ENCODE assay signal across 9 mouse cellular contexts in genomic region chr7:67950815-67951531, GRCm38 (mm10). TPM values are rescaled to one million over a fixed set of nuclear protein-coding genes. Genes with fewer than 3 reads are reported as not detected.
DNase-seq lines count a peak whose midpoint lies in the region; ATAC-seq and TF ChIP-seq lines count a peak whose summit lies in the region.
"Had no signal": no experiment of that assay in that cellular context is flagged by ENCODE, and none has a peak within 500 bp of the region (broad histone marks: within the 10 kb centered on the region; RNA-seq: fewer than 3 reads in every experiment).

No protein-coding gene starts in this region.

- H3K4me2 ChIP-seq in embryonic facial prominence, embryonic 14.5 days (ENCODE audit: low read depth, low read length): peak overlapping the region; percentile 85
- peak overlapping the region; percentile 79 for H3K4me2 ChIP-seq in limb, embryonic 13.5 days (replicated peaks)
- H3K4me2 ChIP-seq in midbrain, embryonic 14.5 days (ENCODE audit: low read length): peak overlapping the region; percentile 73

- H3K27ac ChIP-seq in bone marrow macrophage, adult 2 months (ENCODE audit: insufficient read depth, low read depth, low read length): peak overlapping the region; percentile 60; the same call in 1 of the 2 replicates
- peak overlapping the region; percentile 100 for H3K27ac ChIP-seq in embryonic facial prominence, embryonic 14.5 days (replicated peaks; ENCODE audit: low read depth, low read length)
- H3K27ac ChIP-seq in limb, embryonic 13.5 days: peak overlapping the region; percentile 100
- H3K27ac ChIP-seq in midbrain, embryonic 14.5 days (replicated peaks; ENCODE audit: low read depth, low read length): peak overlapping the region; percentile 99

- peak overlapping the region; percentile 98 for H3K9ac ChIP-seq in embryonic facial prominence, embryonic 14.5 days (ENCODE audit: low read depth, low read length)
- H3K9ac ChIP-seq in limb, embryonic 13.5 days: peak overlapping the region; percentile 99
- H3K9ac ChIP-seq in midbrain, embryonic 14.5 days (replicated peaks; ENCODE audit: low read length): peak overlapping the region; percentile 94

- no peaks in the 10 kb centered on the region for H3K9me3 ChIP-seq in embryonic facial prominence, embryonic 14.5 days (ENCODE audit: control insufficient read depth, low read length)
- H3K9me3 ChIP-seq in limb, embryonic 13.5 days: no peaks in the 10 kb centered on the region
- no peaks in the 10 kb centered on the region for H3K9me3 ChIP-seq in midbrain, embryonic 14.5 days (ENCODE audit: control insufficient read depth, low read length)

- peaks cover 6% of the 10 kb centered on the region for H3K4me1 ChIP-seq in bone marrow macrophage, adult 2 months (ENCODE audit: control insufficient read depth, insufficient read depth, low read length)
- H3K4me1 ChIP-seq in embryonic facial prominence, embryonic 14.5 days (ENCODE audit: control insufficient read depth, insufficient read depth, low read length): peaks cover 12% of the 10 kb centered on the region
- H3K4me1 ChIP-seq in limb, embryonic 13.5 days: peaks cover 16% of the 10 kb centered on the region
- H3K4me1 ChIP-seq in midbrain, embryonic 14.5 days (ENCODE audit: control insufficient read depth, insufficient read depth, low read length): peaks cover 20% of the 10 kb centered on the region

- TF ChIP-seq POLR2A in bone marrow macrophage, adult 2 months (IDR thresholded peaks at IDR 0.05; ENCODE audit: borderline replicate concordance, low read depth, low read length): no peak

- peak; percentile 60 for TF ChIP-seq CTCF in bone marrow macrophage, adult 2 months (IDR thresholded peaks at IDR 0.05; ENCODE audit: low read depth, low read length)

- no peaks in the 10 kb centered on the region for H3K36me3 ChIP-seq in embryonic facial prominence, embryonic 14.5 days (ENCODE audit: control insufficient read depth, insufficient read depth, low read length)
- no peaks in the 10 kb centered on the region for H3K36me3 ChIP-seq in limb, embryonic 13.5 days
- H3K36me3 ChIP-seq in midbrain, embryonic 14.5 days (ENCODE audit: control insufficient read depth, insufficient read depth, low read length): no peaks in the 10 kb centered on the region
- H3K36me3 ChIP-seq: G1E had no signal

- peak overlapping the region; percentile 91 for H3K4me3 ChIP-seq in bone marrow macrophage, adult 2 months (ENCODE audit: insufficient read depth, low read length)
- peak overlapping the region; percentile 76 for H3K4me3 ChIP-seq in embryonic facial prominence, embryonic 14.5 days (ENCODE audit: low read depth, low read length)
- peak overlapping the region; percentile 98 for H3K4me3 ChIP-seq in limb, embryonic 13.5 days
- H3K4me3 ChIP-seq in midbrain, embryonic 14.5 days (replicated peaks; ENCODE audit: low read depth, low read length): peak overlapping the region; percentile 85

- DNase-seq in 416B (ENCODE audit: low read depth): peak; percentile 78
- DNase-seq in embryonic facial prominence, embryonic 14.5 days (ENCODE audit: low spot score): peak; percentile 95
- peak; percentile 68 for DNase-seq in heart, adult 8-10 months (ENCODE audit: low spot score)
- peak; percentile 65 to 75 for DNase-seq in kidney, adult 8-10 months
- peak; percentile 92 for DNase-seq in midbrain, embryonic 14.5 days
- peak; percentile 48 to 59 for DNase-seq in spleen, adult 18-20 months

- no peaks in the 10 kb centered on the region; the same call in 1 of the 2 replicates for H3K27me3 ChIP-seq in embryonic facial prominence, embryonic 14.5 days (replicated peaks; ENCODE audit: control insufficient read depth, insufficient read depth, low read length)
- H3K27me3 ChIP-seq in limb, embryonic 13.5 days: no peaks in the 10 kb centered on the region
- H3K27me3 ChIP-seq in midbrain, embryonic 14.5 days (ENCODE audit: control insufficient read depth, insufficient read depth, low read length): peaks cover 5% of the 10 kb centered on the region; the same call in 1 of the 2 replicates

- WGBS in embryonic facial prominence, embryonic 14.5 days: 0% methylated on average over 28 of the region's 71 CpGs
- WGBS in limb, embryonic 13.5 days: under 1% methylated on average over 55 of the region's 71 CpGs
- under 1% methylated on average over 69 of the region's 71 CpGs for WGBS in midbrain, embryonic 14.5 days

- ATAC-seq in embryonic facial prominence, embryonic 14.5 days (ENCODE audit: low read depth): peak; percentile 82
- peak; percentile 85 for ATAC-seq in limb, embryonic 13.5 days (ENCODE audit: low FRiP score, low read depth)
- peak; percentile 81 for ATAC-seq in midbrain, embryonic 14.5 days (ENCODE audit: low FRiP score, low TSS enrichment)

RNA-seq across cellular contexts. Expression of gene Igf1r, which starts 1.7 kb away (rescaled TPM):
- polyA plus RNA-seq in bone marrow macrophage, adult 2 months (2012; ENCODE audit: insufficient read depth, insufficient read length, missing spikeins): 5.4 and 6.0 TPM in 2 replicates
- 16.8 and 20.2 TPM in 2 replicates for polyA plus RNA-seq in embryonic facial prominence, embryonic 14.5 days (2014; fragmentation: Nextera tagmentation; extraction: Ambion mirVana)
- total RNA-seq in heart, adult 8-10 months (2022): 10 to 100 TPM; 10.3 to 17.3 (median 14.4) TPM
- polyA plus RNA-seq in limb, embryonic 13.5 days (2015; fragmentation: Nextera tagmentation; extraction: Ambion mirVana): 36.8 and 39.4 TPM in 2 replicates
- 25.8 and 34.1 TPM in 2 replicates for polyA plus RNA-seq in midbrain, embryonic 14.5 days (2014; fragmentation: Nextera tagmentation; extraction: Ambion mirVana)

Comparison
In these comparisons a context has a peak if more than half of its experiments do, and no peak if none do; other contexts are left out.
1. Peak in every context shown above with its lines: DNase-seq, ATAC-seq, H3K4me3 ChIP-seq and H3K27ac ChIP-seq.